Mouse (Mus musculus) embryonic facial prominence, embryonic 11.5 days (tissue): ENCODE data around the gene Gabpb1. TPM values are rescaled to one million over a fixed set of nuclear protein-coding genes. Genes with fewer than 3 reads are reported as not detected.

ENCODE experiments used
- ATAC-seq: fragments of 200-750 bp; cut with Nextera tagmentation; replicated peaks from 2 replicates; pipeline ENCODE4 v1.8.0; 2017; ENCODE audit warnings: low read depth; ENCODE audit not compliant: insufficient number of reproducible peaks, low FRiP score, low TSS enrichment
- DNase-seq: peaks from one replicate; pipeline ENCODE4 v3.0.0-alpha.2; 2015; ENCODE audit warnings: low spot score
- H3K27ac ChIP-seq: fragments of 300-500 bp; sonication (generic); replicated peaks from 2 replicates; pipeline ENCODE4 v1.5.1; 2014; ENCODE audit warnings: mild to moderate bottlenecking, low read depth, low read length, control low read depth
- H3K27me3 ChIP-seq: fragments of 300-500 bp; sonication (generic); 2 replicates; pipeline ENCODE4 v1.6.1; 2014; ENCODE audit warnings: mild to moderate bottlenecking, low read length, moderate library complexity, mixed read lengths; ENCODE audit not compliant: control insufficient read depth, insufficient read depth
- H3K36me3 ChIP-seq: fragments of 300-500 bp; sonication (generic); replicated peaks from 2 replicates; pipeline ENCODE4 v1.6.1; 2014; ENCODE audit warnings: low read depth, mild to moderate bottlenecking, low read length, moderate library complexity, mixed read lengths; ENCODE audit not compliant: control insufficient read depth, insufficient read depth
- H3K4me1 ChIP-seq: fragments of 300-500 bp; sonication (generic); 2 replicates; pipeline ENCODE4 v1.6.1; 2014; ENCODE audit warnings: low read length, mixed read lengths; ENCODE audit not compliant: control insufficient read depth, insufficient read depth
- H3K4me2 ChIP-seq: fragments of 300-500 bp; sonication (generic); 2 replicates; pipeline ENCODE4 v1.6.1; 2014; ENCODE audit warnings: low read depth, mild to moderate bottlenecking, control low read depth, low read length, moderate library complexity
- H3K4me3 ChIP-seq: fragments of 300-500 bp; sonication (generic); 2 replicates; pipeline ENCODE4 v1.5.1; 2014; ENCODE audit warnings: low read depth, low read length, control low read depth
- H3K9ac ChIP-seq: fragments of 300-500 bp; sonication (generic); replicated peaks from 2 replicates; pipeline ENCODE4 v1.6.1; 2014; ENCODE audit warnings: mild to moderate bottlenecking, control low read depth, low read length
- H3K9me3 ChIP-seq: fragments of 300-500 bp; sonication (generic); replicated peaks from 2 replicates; pipeline ENCODE4 v1.6.1; 2016; ENCODE audit warnings: mild to moderate bottlenecking, low read length, inconsistent platforms, mixed read lengths; ENCODE audit not compliant: control insufficient read depth
- WGBS: fragments of 180-500 bp; shearing (Covaris S2); extraction: QIAGEN DNeasy Blood & Tissue Kit; methylation state at CpG from one replicate; pipeline ENCODE4 v1.1.7; 2014; 5-methylcytosine and 5-hydroxymethylcytosine counted together
- polyA plus RNA-seq: library from polyadenylated mRNA; unstranded; fragments of >200 nt; fragmentation: Nextera tagmentation; extraction: Ambion mirVana; gene quantifications from 2 replicates; pipeline ENCODE4 v1.2.1, GENCODE M21; 2014

The Gabpb1 gene
- polyA plus RNA-seq, 1 experiment from 2014 or later = 104 TPM

DNA sequence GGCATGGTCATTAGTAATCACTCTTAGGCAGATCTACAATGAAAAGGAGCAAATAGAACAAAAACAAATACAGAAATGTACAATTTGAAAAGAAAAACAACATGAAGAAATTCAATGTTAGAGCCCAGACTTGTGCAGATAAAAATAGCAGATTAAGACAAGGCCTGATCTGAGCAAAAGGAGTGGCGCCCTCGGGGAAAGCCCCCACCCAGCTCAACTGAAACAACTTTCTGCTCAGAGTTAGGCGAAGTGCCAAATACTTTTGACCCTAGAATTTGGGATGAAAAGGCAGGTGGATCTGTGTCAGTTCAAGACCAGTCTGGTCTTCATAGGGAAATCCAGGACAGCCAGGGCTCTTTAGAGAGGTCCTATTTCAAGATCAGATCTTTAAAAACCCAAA lies 10.2 kb downstream of the Gabpb1 start:
- DNase-seq (no peak), ATAC-seq (no peak)
- H3K4me3 ChIP-seq = no peak overlapping the region
- no peak overlapping the region for H3K4me2 ChIP-seq
- no peaks in the 10 kb centered on the region for H3K4me1 ChIP-seq
- no peak overlapping the region for H3K27ac ChIP-seq
- H3K27me3 ChIP-seq = no peaks in the 10 kb centered on the region
- no peaks in the 10 kb centered on the region for H3K9me3 ChIP-seq
- 88% methylated on average over 3 of the region's 3 CpGs for WGBS
- H3K9ac ChIP-seq = no peak overlapping the region
- no peaks in the 10 kb centered on the region; the same call in 1 of the 2 replicates for H3K36me3 ChIP-seq

DNA sequence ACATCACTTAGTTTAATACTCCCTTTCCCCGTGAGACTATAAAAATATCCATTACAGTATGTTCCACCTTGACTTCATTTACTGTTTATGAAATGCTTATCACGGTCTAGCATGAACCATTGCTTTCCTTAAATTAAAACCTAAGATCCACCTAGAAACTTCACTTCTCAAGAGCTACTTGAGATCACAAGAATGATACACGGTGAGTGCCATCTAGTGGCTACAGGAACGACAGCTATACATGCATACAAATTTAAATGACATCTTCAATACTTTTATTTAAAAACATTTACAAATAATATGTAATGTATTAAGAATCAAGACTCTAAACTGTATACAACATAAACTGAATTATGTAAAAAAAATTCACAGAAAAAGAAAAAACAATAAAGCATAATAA lies 12.7 kb downstream of the Gabpb1 start:
- no peak overlapping the region for H3K27ac ChIP-seq
- H3K4me2 ChIP-seq = no peak overlapping the region
- H3K27me3 ChIP-seq = no peaks in the 10 kb centered on the region
- H3K4me3 ChIP-seq = no peak overlapping the region
- no peaks in the 10 kb centered on the region for H3K9me3 ChIP-seq
- WGBS = 68% methylated on average over 4 of the region's 4 CpGs
- H3K9ac ChIP-seq = no peak overlapping the region
- H3K36me3 ChIP-seq = no peaks in the 10 kb centered on the region; the same call in 1 of the 2 replicates
- no peaks in the 10 kb centered on the region for H3K4me1 ChIP-seq
- ATAC-seq = no peak
- peak; percentile 62 for DNase-seq

DNA sequence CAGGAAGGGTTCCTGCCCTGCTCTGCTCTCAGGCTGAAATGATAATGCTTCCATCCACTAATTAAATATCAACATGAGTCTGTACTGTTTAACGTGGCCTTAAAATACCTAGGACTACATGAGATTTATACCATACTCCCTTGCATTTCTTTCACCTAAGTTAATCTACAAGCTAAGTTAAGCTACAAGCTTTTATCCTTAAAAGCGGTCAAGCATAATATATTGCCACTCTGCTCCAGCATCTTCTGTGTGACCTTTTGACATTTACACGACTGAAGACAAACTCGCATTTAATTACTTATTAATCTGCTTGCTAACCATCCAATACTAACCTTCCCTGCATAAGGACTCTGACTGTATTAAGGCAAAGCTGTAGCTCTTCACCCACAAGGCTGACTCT lies 23.2 kb downstream of the Gabpb1 start:
- Histone ChIP-seq H3K9me3 (no peaks in the 10 kb centered on the region), H3K27ac (no peak overlapping the region), H3K9ac (no peak overlapping the region), H3K4me2 (no peak overlapping the region), H3K36me3 (peaks cover 5% of the 10 kb centered on the region), H3K4me3 (no peak overlapping the region), H3K4me1 (no peaks in the 10 kb centered on the region), H3K27me3 (no peaks in the 10 kb centered on the region)
- ATAC-seq (no peak), DNase-seq (no peak)
- WGBS = 92% methylated on average over 4 of the region's 4 CpGs

DNA sequence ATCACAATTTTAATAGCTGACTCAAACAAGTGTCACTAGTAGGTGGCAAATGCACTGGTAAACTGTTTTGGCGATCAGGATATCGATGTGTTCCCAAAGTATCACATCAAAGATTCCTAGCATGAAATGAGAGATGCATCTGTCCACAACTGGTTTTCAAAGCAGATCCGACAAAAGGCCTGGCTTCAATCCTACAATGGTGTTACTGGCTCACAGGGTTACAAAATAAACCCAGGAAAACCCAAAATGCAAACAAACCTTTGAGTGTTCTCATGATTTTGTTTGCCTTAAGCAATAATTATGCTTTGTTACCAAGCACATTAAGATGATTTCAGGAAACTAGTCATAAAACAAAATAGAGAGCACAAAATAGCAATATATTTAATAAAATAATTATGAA lies 28.4 kb downstream of the Gabpb1 start:
- no peaks in the 10 kb centered on the region for H3K9me3 ChIP-seq
- peaks cover 12% of the 10 kb centered on the region for H3K36me3 ChIP-seq
- DNase-seq = no peak
- H3K27me3 ChIP-seq = no peaks in the 10 kb centered on the region
- no peak overlapping the region for H3K9ac ChIP-seq
- H3K4me1 ChIP-seq = no peaks in the 10 kb centered on the region
- H3K4me2 ChIP-seq = no peak overlapping the region
- no peak overlapping the region for H3K27ac ChIP-seq
- 93% methylated on average over 3 of the region's 3 CpGs for WGBS
- H3K4me3 ChIP-seq = no peak overlapping the region
- no peak for ATAC-seq

DNA sequence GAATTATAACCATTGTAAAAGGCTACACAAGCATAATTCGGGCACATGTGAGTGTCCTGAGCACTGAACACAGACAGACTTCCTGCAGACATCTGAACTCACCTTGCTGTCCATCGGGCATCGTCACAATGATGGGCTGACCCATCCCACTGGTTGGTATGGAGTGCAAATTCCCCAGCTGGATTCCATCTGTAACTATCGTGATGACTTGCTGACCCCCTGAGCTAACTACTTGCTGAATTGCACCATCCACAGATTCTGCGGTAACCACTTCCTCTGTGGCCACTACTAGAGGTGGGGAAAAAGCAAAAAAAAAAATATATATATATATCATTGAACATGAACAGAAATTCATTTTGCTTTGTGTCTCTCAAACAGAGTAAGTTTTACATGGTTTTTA lies 29.7 kb downstream of the Gabpb1 start:
- Histone ChIP-seq H3K9ac (no peak overlapping the region), H3K9me3 (no peaks in the 10 kb centered on the region), H3K27me3 (no peaks in the 10 kb centered on the region), H3K36me3 (peaks cover 13% of the 10 kb centered on the region), H3K27ac (no peak overlapping the region), H3K4me3 (no peak overlapping the region), H3K4me1 (no peaks in the 10 kb centered on the region), H3K4me2 (no peak overlapping the region)
- no peak for DNase-seq
- WGBS = 94% methylated on average over 5 of the region's 5 CpGs
- no peak for ATAC-seq

DNA sequence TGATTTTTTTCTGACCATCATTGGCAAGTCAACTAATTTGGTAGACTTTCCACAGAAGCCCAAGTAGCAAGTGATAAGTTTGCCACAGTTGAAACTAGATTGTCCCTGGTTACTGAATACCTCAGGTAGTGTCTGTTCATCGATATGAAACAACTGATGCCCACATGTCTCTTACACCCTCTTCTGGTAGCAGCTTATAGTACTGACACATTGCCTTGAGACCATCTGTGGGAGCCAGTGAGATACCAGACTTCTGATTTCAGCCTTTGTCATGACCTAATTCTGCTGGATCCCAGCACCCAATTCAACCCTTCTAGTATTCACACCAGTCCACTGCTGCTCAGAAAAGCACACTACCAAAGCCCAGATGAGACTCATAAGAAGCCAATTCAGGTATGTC lies 31.4 kb downstream of the Gabpb1 start:
- H3K36me3 ChIP-seq = peaks cover 17% of the 10 kb centered on the region
- H3K27me3 ChIP-seq = no peaks in the 10 kb centered on the region
- DNase-seq = no peak
- H3K9me3 ChIP-seq = no peaks in the 10 kb centered on the region
- H3K9ac ChIP-seq = no peak overlapping the region
- H3K27ac ChIP-seq = no peak overlapping the region
- no peak overlapping the region for H3K4me3 ChIP-seq
- WGBS = 91% methylated on average over 1 of the region's 1 CpGs
- H3K4me1 ChIP-seq = no peaks in the 10 kb centered on the region
- H3K4me2 ChIP-seq = no peak overlapping the region
- ATAC-seq = no peak

DNA sequence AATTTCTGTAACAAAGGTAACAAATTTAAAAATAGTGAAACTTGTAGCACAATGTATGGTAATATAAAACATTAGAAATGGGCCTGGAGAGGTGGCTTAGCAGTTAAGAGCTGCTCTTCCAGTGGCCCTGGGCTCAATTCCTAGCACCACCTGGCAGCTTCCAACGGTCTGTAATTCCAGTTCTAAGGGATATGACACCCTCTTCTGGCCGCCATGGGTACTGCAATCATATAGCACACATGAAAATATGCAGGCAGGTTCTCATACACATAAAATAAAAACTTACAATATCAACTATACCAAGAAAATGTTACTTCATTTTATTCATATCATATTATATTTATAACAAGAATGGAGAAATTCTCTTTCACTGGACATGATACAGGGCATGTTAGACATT lies 35.8 kb downstream of the Gabpb1 start:
- no peak overlapping the region for H3K9ac ChIP-seq
- DNase-seq = no peak
- H3K27ac ChIP-seq = no peak overlapping the region
- 90% methylated on average over 2 of the region's 2 CpGs for WGBS
- no peak overlapping the region for H3K4me3 ChIP-seq
- ATAC-seq = no peak
- no peaks in the 10 kb centered on the region for H3K27me3 ChIP-seq
- H3K36me3 ChIP-seq = peaks cover 17% of the 10 kb centered on the region
- no peak overlapping the region for H3K4me2 ChIP-seq
- H3K4me1 ChIP-seq = no peaks in the 10 kb centered on the region
- H3K9me3 ChIP-seq = no peaks in the 10 kb centered on the region

DNA sequence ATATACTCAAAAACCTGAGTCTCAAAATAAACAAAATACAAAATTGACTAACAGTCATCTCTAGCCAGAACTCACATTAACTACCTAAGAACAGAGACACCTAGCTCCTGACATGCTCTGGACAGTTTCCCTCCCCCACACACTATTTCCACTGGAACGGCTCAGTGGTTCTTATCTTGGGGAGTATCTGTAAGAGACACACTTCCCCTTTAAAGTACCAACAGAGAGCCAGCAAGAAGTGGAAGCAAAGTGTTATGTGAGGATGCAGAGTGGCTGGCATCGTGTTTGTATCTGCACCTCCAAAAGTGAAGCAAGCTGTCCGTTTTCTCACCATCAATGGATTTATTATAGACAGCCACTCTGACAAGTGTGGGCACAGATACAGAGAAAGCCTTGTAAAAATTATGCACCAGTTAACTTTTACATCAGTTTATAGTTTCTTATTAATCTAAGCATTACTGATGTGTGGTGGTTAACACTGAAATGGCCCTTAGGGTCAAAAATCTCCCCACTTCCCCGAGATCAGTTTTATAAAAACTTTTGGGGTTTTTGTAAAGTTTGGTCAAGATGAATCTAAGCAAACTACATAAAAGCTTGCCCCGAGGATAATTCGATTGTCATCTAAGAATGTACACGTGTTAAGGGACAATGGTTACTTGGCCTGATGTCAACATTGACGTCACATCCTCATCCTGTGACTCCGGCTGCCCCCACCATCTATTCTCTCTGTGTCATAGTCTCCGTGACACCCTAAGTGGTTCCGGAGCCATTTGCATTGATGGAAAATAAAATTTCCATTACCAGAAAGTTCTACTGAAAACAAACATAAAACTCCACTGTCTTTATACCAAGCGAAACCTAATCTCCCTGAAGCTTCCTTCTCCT lies 40.0 kb downstream of the Gabpb1 start:
- Histone ChIP-seq H3K9me3 (no peaks in the 10 kb centered on the region), H3K4me3 (no peak overlapping the region), H3K9ac (no peak overlapping the region), H3K27ac (no peak overlapping the region), H3K27me3 (no peaks in the 10 kb centered on the region), H3K4me2 (no peak overlapping the region), H3K4me1 (no peaks in the 10 kb centered on the region), H3K36me3 (peaks cover 7% of the 10 kb centered on the region)
- 85% methylated on average over 12 of the region's 12 CpGs for WGBS
- no peak for ATAC-seq
- DNase-seq = no peak
